Mouse (Mus musculus): ENCODE data around the gene Col6a6. TPM values are rescaled to one million over a fixed set of nuclear protein-coding genes. Genes with fewer than 3 reads are reported as not detected.

Gene Col6a6
- polyA plus RNA-seq, 1 experiment from 2014 or later: not detected

- WGBS: 85% methylated on average over 2 of the region's 2 CpGs
- H3K27ac ChIP-seq (ENCODE audit: low read depth, low read length): no peak overlapping the region
- no peak for ATAC-seq (replicated peaks; ENCODE audit: low FRiP score)
Measured at GRCm38 (mm10) chr9:105740413-105740812, 87.5 kb downstream of the Col6a6 start.

GRCm38 (mm10) chr9:105739446-105739845 is 88.5 kb downstream of the Col6a6 start:
- Histone ChIP-seq H3K36me3 (ENCODE audit: control insufficient read depth, insufficient read depth, low read length) (no peaks in the 10 kb centered on the region), H3K9me3 (ENCODE audit: control insufficient read depth, low read length) (no peaks in the 10 kb centered on the region), H3K9ac (ENCODE audit: low read length) (no peak overlapping the region), H3K4me1 (replicated peaks; ENCODE audit: control insufficient read depth, insufficient read depth, low read length) (no peaks in the 10 kb centered on the region), H3K27ac (ENCODE audit: low read depth, low read length) (no peak overlapping the region), H3K4me3 (ENCODE audit: low read depth, low read length) (no peak overlapping the region), H3K27me3 (ENCODE audit: control insufficient read depth, insufficient read depth, low read length) (no peaks in the 10 kb centered on the region), H3K4me2 (ENCODE audit: low read depth, low read length, severe bottlenecking) (no peak overlapping the region)
- no peak for ATAC-seq (replicated peaks; ENCODE audit: low FRiP score)
- 90% methylated on average over 9 of the region's 9 CpGs for WGBS
- no peak for DNase-seq (ENCODE audit: low spot score)

More at GRCm38 (mm10) chr9:105740413-105740812, 87.5 kb downstream of the Col6a6 start:
- Histone ChIP-seq H3K9me3 (ENCODE audit: control insufficient read depth, low read length) (no peaks in the 10 kb centered on the region), H3K9ac (ENCODE audit: low read length) (no peak overlapping the region), H3K27me3 (ENCODE audit: control insufficient read depth, insufficient read depth, low read length) (no peaks in the 10 kb centered on the region), H3K4me2 (ENCODE audit: low read depth, low read length, severe bottlenecking) (no peak overlapping the region), H3K4me3 (ENCODE audit: low read depth, low read length) (no peak overlapping the region), H3K36me3 (ENCODE audit: control insufficient read depth, insufficient read depth, low read length) (no peaks in the 10 kb centered on the region), H3K4me1 (replicated peaks; ENCODE audit: control insufficient read depth, insufficient read depth, low read length) (no peaks in the 10 kb centered on the region)
- DNase-seq (ENCODE audit: low spot score): no peak

GRCm38 (mm10) chr9:105737448-105737847 is 90.5 kb downstream of the Col6a6 start:
- ATAC-seq (replicated peaks; ENCODE audit: low FRiP score): no peak
- H3K4me1 ChIP-seq (replicated peaks; ENCODE audit: control insufficient read depth, insufficient read depth, low read length): no peaks in the 10 kb centered on the region
- no peak overlapping the region for H3K27ac ChIP-seq (ENCODE audit: low read depth, low read length)
- H3K9me3 ChIP-seq (ENCODE audit: control insufficient read depth, low read length): no peaks in the 10 kb centered on the region
- 57% methylated on average over 8 of the region's 8 CpGs for WGBS
- no peak for DNase-seq (ENCODE audit: low spot score)
- no peaks in the 10 kb centered on the region for H3K36me3 ChIP-seq (ENCODE audit: control insufficient read depth, insufficient read depth, low read length)
- H3K4me2 ChIP-seq (ENCODE audit: low read depth, low read length, severe bottlenecking): no peak overlapping the region
- no peaks in the 10 kb centered on the region for H3K27me3 ChIP-seq (ENCODE audit: control insufficient read depth, insufficient read depth, low read length)
- no peak overlapping the region for H3K4me3 ChIP-seq (ENCODE audit: low read depth, low read length)
- no peak overlapping the region for H3K9ac ChIP-seq (ENCODE audit: low read length)

GRCm38 (mm10) chr9:105735195-105735594 is 92.8 kb downstream of the Col6a6 start:
- H3K27me3 ChIP-seq (ENCODE audit: control insufficient read depth, insufficient read depth, low read length): no peaks in the 10 kb centered on the region
- no peak overlapping the region for H3K27ac ChIP-seq (ENCODE audit: low read depth, low read length)
- 82% methylated on average over 5 of the region's 5 CpGs for WGBS
- H3K9me3 ChIP-seq (ENCODE audit: control insufficient read depth, low read length): no peaks in the 10 kb centered on the region
- H3K4me3 ChIP-seq (ENCODE audit: low read depth, low read length): no peak overlapping the region
- H3K4me2 ChIP-seq (ENCODE audit: low read depth, low read length, severe bottlenecking): no peak overlapping the region
- H3K9ac ChIP-seq (ENCODE audit: low read length): no peak overlapping the region
- no peaks in the 10 kb centered on the region for H3K4me1 ChIP-seq (replicated peaks; ENCODE audit: control insufficient read depth, insufficient read depth, low read length)
- DNase-seq (ENCODE audit: low spot score): no peak
- ATAC-seq (replicated peaks; ENCODE audit: low FRiP score): no peak
- no peaks in the 10 kb centered on the region for H3K36me3 ChIP-seq (ENCODE audit: control insufficient read depth, insufficient read depth, low read length)

- H3K9me3 ChIP-seq (ENCODE audit: control insufficient read depth, low read length): no peaks in the 10 kb centered on the region
- no peaks in the 10 kb centered on the region for H3K27me3 ChIP-seq (ENCODE audit: control insufficient read depth, insufficient read depth, low read length)
- no peaks in the 10 kb centered on the region for H3K36me3 ChIP-seq (ENCODE audit: control insufficient read depth, insufficient read depth, low read length)
- no peak overlapping the region for H3K27ac ChIP-seq (ENCODE audit: low read depth, low read length)
- no peak overlapping the region for H3K4me2 ChIP-seq (ENCODE audit: low read depth, low read length, severe bottlenecking)
- no peaks in the 10 kb centered on the region for H3K4me1 ChIP-seq (replicated peaks; ENCODE audit: control insufficient read depth, insufficient read depth, low read length)
- WGBS: 89% methylated on average over 2 of the region's 2 CpGs
- H3K9ac ChIP-seq (ENCODE audit: low read length): no peak overlapping the region
- DNase-seq (ENCODE audit: low spot score) (no peak), ATAC-seq (replicated peaks; ENCODE audit: low FRiP score) (no peak)
- no peak overlapping the region for H3K4me3 ChIP-seq (ENCODE audit: low read depth, low read length)
Measured at GRCm38 (mm10) chr9:105734651-105735050, 93.3 kb downstream of the Col6a6 start.

- H3K9ac ChIP-seq (ENCODE audit: low read length): no peak overlapping the region
- no peaks in the 10 kb centered on the region for H3K27me3 ChIP-seq (ENCODE audit: control insufficient read depth, insufficient read depth, low read length)
- no peaks in the 10 kb centered on the region for H3K36me3 ChIP-seq (ENCODE audit: control insufficient read depth, insufficient read depth, low read length)
- ATAC-seq (replicated peaks; ENCODE audit: low FRiP score) (no peak), DNase-seq (ENCODE audit: low spot score) (no peak)
- no peaks in the 10 kb centered on the region for H3K9me3 ChIP-seq (ENCODE audit: control insufficient read depth, low read length)
- 84% methylated on average over 7 of the region's 7 CpGs for WGBS
- H3K4me2 ChIP-seq (ENCODE audit: low read depth, low read length, severe bottlenecking): no peak overlapping the region
- no peaks in the 10 kb centered on the region for H3K4me1 ChIP-seq (replicated peaks; ENCODE audit: control insufficient read depth, insufficient read depth, low read length)
- H3K27ac ChIP-seq (ENCODE audit: low read depth, low read length): no peak overlapping the region
- no peak overlapping the region for H3K4me3 ChIP-seq (ENCODE audit: low read depth, low read length)
Measured at GRCm38 (mm10) chr9:105731976-105732375, 96.0 kb downstream of the Col6a6 start.

GRCm38 (mm10) chr9:105720430-105720829 is 107.5 kb downstream of the Col6a6 start:
- 84% methylated on average over 4 of the region's 4 CpGs for WGBS
- H3K27me3 ChIP-seq (ENCODE audit: control insufficient read depth, insufficient read depth, low read length): no peaks in the 10 kb centered on the region
- H3K27ac ChIP-seq (ENCODE audit: low read depth, low read length): no peak overlapping the region
- H3K9me3 ChIP-seq (ENCODE audit: control insufficient read depth, low read length): no peaks in the 10 kb centered on the region
- DNase-seq (ENCODE audit: low spot score) (no peak), ATAC-seq (replicated peaks; ENCODE audit: low FRiP score) (no peak)
- H3K36me3 ChIP-seq (ENCODE audit: control insufficient read depth, insufficient read depth, low read length): no peaks in the 10 kb centered on the region
- H3K9ac ChIP-seq (ENCODE audit: low read length): no peak overlapping the region
- H3K4me3 ChIP-seq (ENCODE audit: low read depth, low read length): no peak overlapping the region
- H3K4me1 ChIP-seq (replicated peaks; ENCODE audit: control insufficient read depth, insufficient read depth, low read length): no peaks in the 10 kb centered on the region
- no peak overlapping the region for H3K4me2 ChIP-seq (ENCODE audit: low read depth, low read length, severe bottlenecking)

- H3K9me3 ChIP-seq (ENCODE audit: control insufficient read depth, low read length): no peaks in the 10 kb centered on the region
- no peak overlapping the region for H3K4me3 ChIP-seq (ENCODE audit: low read depth, low read length)
- H3K9ac ChIP-seq (ENCODE audit: low read length): no peak overlapping the region
- H3K4me1 ChIP-seq (replicated peaks; ENCODE audit: control insufficient read depth, insufficient read depth, low read length): no peaks in the 10 kb centered on the region
- WGBS: 47% methylated on average over 5 of the region's 5 CpGs
- DNase-seq (ENCODE audit: low spot score): no peak
- H3K4me2 ChIP-seq (ENCODE audit: low read depth, low read length, severe bottlenecking): no peak overlapping the region
- no peaks in the 10 kb centered on the region for H3K27me3 ChIP-seq (ENCODE audit: control insufficient read depth, insufficient read depth, low read length)
- H3K36me3 ChIP-seq (ENCODE audit: control insufficient read depth, insufficient read depth, low read length): no peaks in the 10 kb centered on the region
- no peak for ATAC-seq (replicated peaks; ENCODE audit: low FRiP score)
- no peak overlapping the region for H3K27ac ChIP-seq (ENCODE audit: low read depth, low read length)
Measured at GRCm38 (mm10) chr9:105719851-105720395, 108.0 kb downstream of the Col6a6 start.

GRCm38 (mm10) chr9:105719367-105719766 is 108.6 kb downstream of the Col6a6 start:
- Histone ChIP-seq H3K9me3 (ENCODE audit: control insufficient read depth, low read length) (no peaks in the 10 kb centered on the region), H3K36me3 (ENCODE audit: control insufficient read depth, insufficient read depth, low read length) (no peaks in the 10 kb centered on the region), H3K9ac (ENCODE audit: low read length) (no peak overlapping the region), H3K27me3 (ENCODE audit: control insufficient read depth, insufficient read depth, low read length) (no peaks in the 10 kb centered on the region), H3K27ac (ENCODE audit: low read depth, low read length) (no peak overlapping the region), H3K4me1 (replicated peaks; ENCODE audit: control insufficient read depth, insufficient read depth, low read length) (no peaks in the 10 kb centered on the region), H3K4me3 (ENCODE audit: low read depth, low read length) (no peak overlapping the region), H3K4me2 (ENCODE audit: low read depth, low read length, severe bottlenecking) (no peak overlapping the region)
- ATAC-seq (replicated peaks; ENCODE audit: low FRiP score) (no peak), DNase-seq (ENCODE audit: low spot score) (no peak)
- WGBS: 74% methylated on average over 7 of the region's 7 CpGs
